Mouse (Mus musculus): Measurements from ENCODE around the gene Ang4. TPM values are rescaled to one million over a fixed set of nuclear protein-coding genes. Genes with fewer than 3 reads are reported as not detected.

The Ang4 gene
- polyA plus RNA-seq, 1 experiment from 2014 or later: not detected

- ATAC-seq (replicated peaks; ENCODE audit: low FRiP score): no peak
- DNase-seq (ENCODE audit: low spot score): no peak
- H3K4me2 ChIP-seq: no peak overlapping the region
- H3K9me3 ChIP-seq (ENCODE audit: control insufficient read depth, low read length): no peaks in the 10 kb centered on the region
- H3K27me3 ChIP-seq (replicated peaks; ENCODE audit: control insufficient read depth, insufficient read depth, low read length): no peaks in the 10 kb centered on the region
- no peak overlapping the region for H3K4me3 ChIP-seq (ENCODE audit: low read depth, low read length)
- no peak overlapping the region for H3K9ac ChIP-seq (ENCODE audit: low read depth, low read length)
- H3K36me3 ChIP-seq (ENCODE audit: control insufficient read depth, insufficient read depth, low read length): no peaks in the 10 kb centered on the region
- 67% methylated on average over 2 of the region's 2 CpGs for WGBS
- H3K4me1 ChIP-seq (replicated peaks; ENCODE audit: control insufficient read depth, insufficient read depth, low read length): no peaks in the 10 kb centered on the region
- no peak overlapping the region for H3K27ac ChIP-seq (ENCODE audit: low read depth, low read length)
Observed at GRCm38 (mm10) chr14:51755944-51756343, 17.4 kb downstream of the Ang4 start.

- Histone ChIP-seq H3K27ac (ENCODE audit: low read depth, low read length) (no peak overlapping the region), H3K36me3 (ENCODE audit: control insufficient read depth, insufficient read depth, low read length) (no peaks in the 10 kb centered on the region), H3K4me2 (peak overlapping the region; percentile 51), H3K9ac (ENCODE audit: low read depth, low read length) (no peak overlapping the region), H3K27me3 (replicated peaks; ENCODE audit: control insufficient read depth, insufficient read depth, low read length) (peaks cover 42% of the 10 kb centered on the region), H3K4me1 (replicated peaks; ENCODE audit: control insufficient read depth, insufficient read depth, low read length) (no peaks in the 10 kb centered on the region), H3K4me3 (ENCODE audit: low read depth, low read length) (peak overlapping the region; percentile 33), H3K9me3 (ENCODE audit: control insufficient read depth, low read length) (no peaks in the 10 kb centered on the region)
- WGBS: 1% methylated on average over 42 of the region's 42 CpGs
- DNase-seq (ENCODE audit: low spot score) (peak; percentile 41), ATAC-seq (replicated peaks; ENCODE audit: low FRiP score) (no peak)
Observed at GRCm38 (mm10) chr14:51740347-51741170, 32.8 kb downstream of the Ang4 start.

- H3K4me2 ChIP-seq: peak overlapping the region; percentile 16
- H3K9ac ChIP-seq (ENCODE audit: low read depth, low read length): no peak overlapping the region
- no peak overlapping the region for H3K27ac ChIP-seq (ENCODE audit: low read depth, low read length)
- H3K36me3 ChIP-seq (ENCODE audit: control insufficient read depth, insufficient read depth, low read length): no peaks in the 10 kb centered on the region
- ATAC-seq (replicated peaks; ENCODE audit: low FRiP score) (no peak), DNase-seq (ENCODE audit: low spot score) (no peak)
- 6% methylated on average over 24 of the region's 24 CpGs for WGBS
- H3K9me3 ChIP-seq (ENCODE audit: control insufficient read depth, low read length): no peaks in the 10 kb centered on the region
- H3K27me3 ChIP-seq (replicated peaks; ENCODE audit: control insufficient read depth, insufficient read depth, low read length): peaks cover 42% of the 10 kb centered on the region
- H3K4me1 ChIP-seq (replicated peaks; ENCODE audit: control insufficient read depth, insufficient read depth, low read length): no peaks in the 10 kb centered on the region
- H3K4me3 ChIP-seq (ENCODE audit: low read depth, low read length): no peak overlapping the region
Observed at GRCm38 (mm10) chr14:51739150-51739993, 34.0 kb downstream of the Ang4 start.

- H3K27ac ChIP-seq (ENCODE audit: low read depth, low read length): no peak overlapping the region
- peaks cover 42% of the 10 kb centered on the region for H3K27me3 ChIP-seq (replicated peaks; ENCODE audit: control insufficient read depth, insufficient read depth, low read length)
- peak overlapping the region; percentile 16 for H3K4me2 ChIP-seq
- 7% methylated on average over 29 of the region's 29 CpGs for WGBS
- no peaks in the 10 kb centered on the region for H3K36me3 ChIP-seq (ENCODE audit: control insufficient read depth, insufficient read depth, low read length)
- H3K4me1 ChIP-seq (replicated peaks; ENCODE audit: control insufficient read depth, insufficient read depth, low read length): no peaks in the 10 kb centered on the region
- no peak overlapping the region for H3K4me3 ChIP-seq (ENCODE audit: low read depth, low read length)
- no peak for DNase-seq (ENCODE audit: low spot score)
- no peaks in the 10 kb centered on the region for H3K9me3 ChIP-seq (ENCODE audit: control insufficient read depth, low read length)
- no peak for ATAC-seq (replicated peaks; ENCODE audit: low FRiP score)
- H3K9ac ChIP-seq (ENCODE audit: low read depth, low read length): no peak overlapping the region
Observed at GRCm38 (mm10) chr14:51738411-51739149, 34.8 kb downstream of the Ang4 start.

GRCm38 (mm10) chr14:51737967-51738366 is 35.4 kb downstream of the Ang4 start:
- DNase-seq (ENCODE audit: low spot score): no peak
- no peaks in the 10 kb centered on the region for H3K36me3 ChIP-seq (ENCODE audit: control insufficient read depth, insufficient read depth, low read length)
- no peaks in the 10 kb centered on the region for H3K9me3 ChIP-seq (ENCODE audit: control insufficient read depth, low read length)
- H3K9ac ChIP-seq (ENCODE audit: low read depth, low read length): no peak overlapping the region
- WGBS: 20% methylated on average over 12 of the region's 12 CpGs
- H3K4me1 ChIP-seq (replicated peaks; ENCODE audit: control insufficient read depth, insufficient read depth, low read length): no peaks in the 10 kb centered on the region
- no peak overlapping the region for H3K27ac ChIP-seq (ENCODE audit: low read depth, low read length)
- no peak for ATAC-seq (replicated peaks; ENCODE audit: low FRiP score)
- no peak overlapping the region for H3K4me2 ChIP-seq
- no peak overlapping the region for H3K4me3 ChIP-seq (ENCODE audit: low read depth, low read length)
- peaks cover 42% of the 10 kb centered on the region for H3K27me3 ChIP-seq (replicated peaks; ENCODE audit: control insufficient read depth, insufficient read depth, low read length)

GRCm38 (mm10) chr14:51717083-51717482 is 56.3 kb downstream of the Ang4 start, which contains the start of gene Gm5800:
TSS of gene Gm5800 (minus strand) at chr14:51717183.
- no peak for DNase-seq (ENCODE audit: low spot score)
- H3K9ac ChIP-seq (ENCODE audit: low read depth, low read length): no peak within 1 kb of the TSS
- no peaks in the 10 kb centered on the region for H3K36me3 ChIP-seq (ENCODE audit: control insufficient read depth, insufficient read depth, low read length)
- H3K4me3 ChIP-seq (ENCODE audit: low read depth, low read length): no peak within 1 kb of the TSS
- no peaks in the 10 kb centered on the region for H3K4me1 ChIP-seq (replicated peaks; ENCODE audit: control insufficient read depth, insufficient read depth, low read length)
- no peaks in the 10 kb centered on the region for H3K9me3 ChIP-seq (ENCODE audit: control insufficient read depth, low read length)
- no peak within 1 kb of the TSS for H3K4me2 ChIP-seq
- H3K27ac ChIP-seq (ENCODE audit: low read depth, low read length): no peak within 1 kb of the TSS
- 32% methylated on average over 1 of the region's 1 CpGs for WGBS
- H3K27me3 ChIP-seq (replicated peaks; ENCODE audit: control insufficient read depth, insufficient read depth, low read length): no peaks in the 10 kb centered on the region
- ATAC-seq (replicated peaks; ENCODE audit: low FRiP score): no peak

Other genes with a start within 250 kb of the Ang4 start
- 0.21 TPM in 1 of 2 replicates, not detected in the other for gene Gm5622, start 220.8 kb downstream of the Ang4 start, polyA plus RNA-seq (2014; fragmentation: Nextera tagmentation; extraction: Ambion mirVana)
- gene Gm17175, start 199.5 kb downstream of the Ang4 start, polyA plus RNA-seq (2014; fragmentation: Nextera tagmentation; extraction: Ambion mirVana): not detected in 2 replicates
- not detected in 2 replicates for gene Gm17174, start 181.5 kb downstream of the Ang4 start, polyA plus RNA-seq (2014; fragmentation: Nextera tagmentation; extraction: Ambion mirVana)
- not detected in 2 replicates for gene Gm17078, start 162.3 kb downstream of the Ang4 start, polyA plus RNA-seq (2014; fragmentation: Nextera tagmentation; extraction: Ambion mirVana)
- not detected in 2 replicates for gene Gm4181, start 137.9 kb downstream of the Ang4 start, polyA plus RNA-seq (2014; fragmentation: Nextera tagmentation; extraction: Ambion mirVana)
- not detected in 2 replicates for gene Gm17079, start 78.1 kb downstream of the Ang4 start, polyA plus RNA-seq (2014; fragmentation: Nextera tagmentation; extraction: Ambion mirVana)
- gene Gm5800, start 56.4 kb downstream of the Ang4 start, polyA plus RNA-seq (2014; fragmentation: Nextera tagmentation; extraction: Ambion mirVana): not detected in 2 replicates
- not detected in 2 replicates for gene AY358078, start 26.5 kb upstream of the Ang4 start, polyA plus RNA-seq (2014; fragmentation: Nextera tagmentation; extraction: Ambion mirVana)
- gene Ear6, start 80.1 kb upstream of the Ang4 start, polyA plus RNA-seq (2014; fragmentation: Nextera tagmentation; extraction: Ambion mirVana): 7.6 and 13.2 TPM in 2 replicates
- 32.5 and 42.6 TPM in 2 replicates for gene Mettl17, start 111.3 kb upstream of the Ang4 start, polyA plus RNA-seq (2014; fragmentation: Nextera tagmentation; extraction: Ambion mirVana)
- gene Slc39a2, start 119.3 kb upstream of the Ang4 start, polyA plus RNA-seq (2014; fragmentation: Nextera tagmentation; extraction: Ambion mirVana): 0.07 and 0.14 TPM in 2 replicates
- 19.2 and 21.5 TPM in 2 replicates for gene Ndrg2, start 140.6 kb upstream of the Ang4 start, polyA plus RNA-seq (2014; fragmentation: Nextera tagmentation; extraction: Ambion mirVana)
- gene Tppp2, start 144.8 kb upstream of the Ang4 start, polyA plus RNA-seq (2014; fragmentation: Nextera tagmentation; extraction: Ambion mirVana): not detected in 2 replicates
- gene Rnase13, start 149.2 kb upstream of the Ang4 start, polyA plus RNA-seq (2014; fragmentation: Nextera tagmentation; extraction: Ambion mirVana): not detected in 2 replicates
- 50.7 and 61.8 TPM in 2 replicates for gene Arhgef40, start 211.1 kb upstream of the Ang4 start, polyA plus RNA-seq (2014; fragmentation: Nextera tagmentation; extraction: Ambion mirVana)
- 0.85 TPM in 1 of 2 replicates, not detected in the other for gene Tmem253, start 242.1 kb upstream of the Ang4 start, polyA plus RNA-seq (2014; fragmentation: Nextera tagmentation; extraction: Ambion mirVana)
- gene Zfp219, start 247.1 kb upstream of the Ang4 start, polyA plus RNA-seq (2014; fragmentation: Nextera tagmentation; extraction: Ambion mirVana): 19.8 and 21.9 TPM in 2 replicates